8 mouse cellular contexts compared by ENCODE assay signal in genomic region chr5:24394165-24394894, GRCm38 (mm10). TPM values are rescaled to one million over a fixed set of nuclear protein-coding genes. Genes with fewer than 3 reads are reported as not detected.
DNase-seq lines count a peak whose midpoint lies in the region; ATAC-seq lines count a peak whose summit lies in the region.

No protein-coding gene starts in this region.

- H3K27ac ChIP-seq in heart, embryonic 14.5 days (replicated peaks in 1 of 2; ENCODE audit: control insufficient read depth in 1 of 2, insufficient read depth in 1 of 2, low read depth in 2 of 2, low read length in 2 of 2), result peak overlapping the region; percentile 81 to 93
- H3K27ac ChIP-seq in liver, embryonic 13.5 days, result peak overlapping the region; percentile 81
- H3K27ac ChIP-seq in stomach, embryonic 16.5 days (ENCODE audit: low read length), result peak overlapping the region; percentile 87

- H3K9me3 ChIP-seq in heart, embryonic 14.5 days (ENCODE audit: control insufficient read depth, low read length), result no peaks in the 10 kb centered on the region
- no peaks in the 10 kb centered on the region for H3K9me3 ChIP-seq in liver, embryonic 13.5 days (replicated peaks)
- no peaks in the 10 kb centered on the region for H3K9me3 ChIP-seq in stomach, embryonic 16.5 days (replicated peaks; ENCODE audit: control insufficient read depth, low read length)

- no peaks in the 10 kb centered on the region for H3K27me3 ChIP-seq in heart, embryonic 14.5 days (ENCODE audit: control insufficient read depth, insufficient read depth, low read length)
- H3K27me3 ChIP-seq in liver, embryonic 13.5 days, result peaks cover 5% of the 10 kb centered on the region; the same call in 1 of the 2 replicates
- H3K27me3 ChIP-seq in stomach, embryonic 16.5 days (ENCODE audit: control insufficient read depth, insufficient read depth, low read length), result no peaks in the 10 kb centered on the region

- WGBS in heart, embryonic 14.5 days, result 1% methylated on average over 36 of the region's 36 CpGs
- WGBS in liver, embryonic 13.5 days (ENCODE audit: insufficient replicate concordance), result 1% methylated on average over 36 of the region's 36 CpGs
- WGBS in stomach, embryonic 16.5 days, result under 1% methylated on average over 36 of the region's 36 CpGs

- peak overlapping the region; percentile 68 for H3K4me2 ChIP-seq in heart, embryonic 14.5 days (ENCODE audit: low read length)
- peak overlapping the region; percentile 74 for H3K4me2 ChIP-seq in liver, embryonic 13.5 days
- peak overlapping the region; percentile 68 for H3K4me2 ChIP-seq in stomach, embryonic 16.5 days (ENCODE audit: low read depth, low read length)

- peaks cover 11 to 20% of the 10 kb centered on the region in 2 experiments for H3K4me1 ChIP-seq in heart, embryonic 14.5 days (ENCODE audit: control insufficient read depth in 2 of 2, insufficient read depth in 2 of 2, low read length in 2 of 2)
- peaks cover 33% of the 10 kb centered on the region for H3K4me1 ChIP-seq in liver, embryonic 13.5 days (replicated peaks)
- peaks cover 15% of the 10 kb centered on the region; the same call in 1 of the 2 replicates for H3K4me1 ChIP-seq in stomach, embryonic 16.5 days (ENCODE audit: control insufficient read depth, insufficient read depth, low read length)

- 0 out of 2 replicates have a peak, but pooled peaks cover 5% of the 10 kb centered on the region for H3K36me3 ChIP-seq in heart, embryonic 14.5 days (ENCODE audit: control insufficient read depth, insufficient read depth, low read length)
- peaks cover 3% of the 10 kb centered on the region; the same call in 1 of the 2 replicates for H3K36me3 ChIP-seq in liver, embryonic 13.5 days
- no peaks in the 10 kb centered on the region for H3K36me3 ChIP-seq in stomach, embryonic 16.5 days (ENCODE audit: control insufficient read depth, insufficient read depth, low read length)

- peak overlapping the region; percentile 71 for H3K9ac ChIP-seq in heart, embryonic 14.5 days (ENCODE audit: low read length)
- peak overlapping the region; percentile 72 for H3K9ac ChIP-seq in liver, embryonic 13.5 days
- peak overlapping the region; percentile 77 for H3K9ac ChIP-seq in stomach, embryonic 16.5 days (ENCODE audit: low read length)

- peak; percentile 88 for ATAC-seq in CD4-positive, CD25-positive, alpha-beta regulatory T cell, adult 4 months
- ATAC-seq in heart, embryonic 14.5 days (ENCODE audit: insufficient number of reproducible peaks, insufficient read depth, low FRiP score, low read depth), result peak; percentile 94
- ATAC-seq in liver, embryonic 13.5 days (ENCODE audit: low read depth), result peak; percentile 95
- peak; percentile 95 for ATAC-seq in stomach, embryonic 16.5 days (ENCODE audit: insufficient read depth, low FRiP score)

- peak overlapping the region; percentile 52 to 86 for H3K4me3 ChIP-seq in heart, embryonic 14.5 days (ENCODE audit: control insufficient read depth in 1 of 2, insufficient read depth in 1 of 2, low read depth in 1 of 2, low read length in 2 of 2)
- H3K4me3 ChIP-seq in liver, embryonic 13.5 days (replicated peaks), result peak overlapping the region; percentile 70
- H3K4me3 ChIP-seq in stomach, embryonic 16.5 days (replicated peaks; ENCODE audit: low read length), result peak overlapping the region; percentile 67

- peak; percentile 90 for DNase-seq in c-Kit-negative CD71-positive TER-119-positive erythroid progenitor cells, embryonic 14.5 days (ENCODE audit: low read depth, low spot score)
- DNase-seq in fibroblast of lung, adult 2 months (ENCODE audit: low read depth), result peak; percentile 98
- peak; percentile 96 for DNase-seq in kidney, postnatal 14 days
- DNase-seq in liver, embryonic 13.5 days, result peak; percentile 92
- peak; percentile 96 for DNase-seq in neural tube, embryonic 10.5 days (ENCODE audit: extremely low spot score, low spot score)

RNA-seq across cellular contexts. Expression of gene Abcb8, which starts 0.9 kb away (rescaled TPM):
- polyA plus RNA-seq in CD4-positive, CD25-positive, alpha-beta regulatory T cell, adult 4 months (2017; shearing (Covaris generic)), result 10 to 100 TPM; 16.1 to 44.6 TPM
- 52.7 and 56.1 TPM in 2 replicates for polyA plus RNA-seq in heart, embryonic 14.5 days (2014; fragmentation: Nextera tagmentation; extraction: Ambion mirVana)
- polyA plus RNA-seq in liver, embryonic 13.5 days (2015; fragmentation: Nextera tagmentation; extraction: Ambion mirVana), result 30.2 and 30.5 TPM in 2 replicates
- polyA plus RNA-seq in stomach, embryonic 16.5 days (2015; fragmentation: Nextera tagmentation; extraction: Ambion mirVana), result 48.4 and 61.7 TPM in 2 replicates

RNA-seq across cellular contexts. Expression of gene Atg9b, which starts 2.4 kb away (rescaled TPM):
- 1 to 10 TPM; 2.2 to 3.2 TPM for polyA plus RNA-seq in CD4-positive, CD25-positive, alpha-beta regulatory T cell, adult 4 months (2017; shearing (Covaris generic))
- polyA plus RNA-seq in heart, embryonic 14.5 days (2014; fragmentation: Nextera tagmentation; extraction: Ambion mirVana), result 1.0 and 1.5 TPM in 2 replicates
- polyA plus RNA-seq in liver, embryonic 13.5 days (2015; fragmentation: Nextera tagmentation; extraction: Ambion mirVana), result 0.56 and 0.60 TPM in 2 replicates
- 4.2 and 5.9 TPM in 2 replicates for polyA plus RNA-seq in stomach, embryonic 16.5 days (2015; fragmentation: Nextera tagmentation; extraction: Ambion mirVana)

RNA-seq across cellular contexts. Expression of gene Asic3, which starts 18.9 kb away (rescaled TPM):
- not detected for polyA plus RNA-seq in CD4-positive, CD25-positive, alpha-beta regulatory T cell, adult 4 months (2017; shearing (Covaris generic))
- polyA plus RNA-seq in heart, embryonic 14.5 days (2014; fragmentation: Nextera tagmentation; extraction: Ambion mirVana), result 0.12 TPM in 1 of 2 replicates, not detected in the other
- not detected in 2 replicates for polyA plus RNA-seq in liver, embryonic 13.5 days (2015; fragmentation: Nextera tagmentation; extraction: Ambion mirVana)
- 0.23 and 0.52 TPM in 2 replicates for polyA plus RNA-seq in stomach, embryonic 16.5 days (2015; fragmentation: Nextera tagmentation; extraction: Ambion mirVana)

RNA-seq across cellular contexts. Expression of gene Cdk5, which starts 29.0 kb away (rescaled TPM):
- polyA plus RNA-seq in CD4-positive, CD25-positive, alpha-beta regulatory T cell, adult 4 months (2017; shearing (Covaris generic)), result 10 to 100 TPM; 53.8 to 61.7 TPM
- polyA plus RNA-seq in heart, embryonic 14.5 days (2014; fragmentation: Nextera tagmentation; extraction: Ambion mirVana), result 28.6 and 31.0 TPM in 2 replicates
- 10.9 and 11.3 TPM in 2 replicates for polyA plus RNA-seq in liver, embryonic 13.5 days (2015; fragmentation: Nextera tagmentation; extraction: Ambion mirVana)
- 44.9 TPM in 2 replicates for polyA plus RNA-seq in stomach, embryonic 16.5 days (2015; fragmentation: Nextera tagmentation; extraction: Ambion mirVana)

RNA-seq across cellular contexts. Expression of gene Slc4a2, which starts 29.3 kb away (rescaled TPM):
- polyA plus RNA-seq in CD4-positive, CD25-positive, alpha-beta regulatory T cell, adult 4 months (2017; shearing (Covaris generic)), result 10 to 100 TPM; 13.5 to 22.6 TPM
- polyA plus RNA-seq in heart, embryonic 14.5 days (2014; fragmentation: Nextera tagmentation; extraction: Ambion mirVana), result 18.7 and 20.4 TPM in 2 replicates
- polyA plus RNA-seq in liver, embryonic 13.5 days (2015; fragmentation: Nextera tagmentation; extraction: Ambion mirVana), result 9.0 and 10.8 TPM in 2 replicates
- 46.5 and 51.8 TPM in 2 replicates for polyA plus RNA-seq in stomach, embryonic 16.5 days (2015; fragmentation: Nextera tagmentation; extraction: Ambion mirVana)

Comparison
In these comparisons a context has a peak if more than half of its experiments do, and no peak if none do; other contexts are left out.
1. Peak in every context shown above with its lines: DNase-seq, ATAC-seq, H3K4me3 ChIP-seq and H3K27ac ChIP-seq.